Mouse (Mus musculus) limb, embryonic 11.5 days (tissue): ENCODE results near the gene Pilra. TPM values are rescaled to one million over a fixed set of nuclear protein-coding genes. Genes with fewer than 3 reads are reported as not detected.

Experiments
- ATAC-seq: fragments of 200-750 bp; cut with Nextera tagmentation; 2 replicates; pipeline ENCODE4 v1.8.0; 2017; ENCODE audit warnings: low read depth; ENCODE audit not compliant: insufficient number of reproducible peaks, low FRiP score, low TSS enrichment
- DNase-seq: peaks from one replicate; pipeline ENCODE4 v3.0.0-alpha.2; 2015; ENCODE audit warnings: low spot score
- H3K27ac ChIP-seq: fragments of 300-500 bp; sonication (generic); replicated peaks from 2 replicates; pipeline ENCODE4 v1.5.1; 2014; ENCODE audit warnings: low read depth, mild to moderate bottlenecking, low read length
- H3K27me3 ChIP-seq: fragments of 300-500 bp; sonication (generic); 2 replicates; pipeline ENCODE4 v1.6.1; 2014; ENCODE audit warnings: mild to moderate bottlenecking, low read length, mixed read lengths; ENCODE audit not compliant: control insufficient read depth, insufficient read depth
- H3K36me3 ChIP-seq: fragments of 300-500 bp; sonication (generic); 2 replicates; pipeline ENCODE4 v1.6.1; 2014; ENCODE audit warnings: mild to moderate bottlenecking, low read length, moderate library complexity, mixed read lengths; ENCODE audit not compliant: control insufficient read depth, insufficient read depth
- H3K4me1 ChIP-seq: fragments of 300-500 bp; sonication (generic); 2 replicates; pipeline ENCODE4 v1.6.1; 2014; ENCODE audit warnings: low read length, mixed read lengths; ENCODE audit not compliant: control insufficient read depth, insufficient read depth
- H3K4me2 ChIP-seq: fragments of 300-500 bp; sonication (generic); 2 replicates; pipeline ENCODE4 v1.6.1; 2014; ENCODE audit warnings: low read depth, mild to moderate bottlenecking, moderate library complexity; ENCODE audit not compliant: severe bottlenecking
- H3K4me3 ChIP-seq: fragments of 300-500 bp; sonication (generic); 2 replicates; pipeline ENCODE4 v1.5.1; 2014; ENCODE audit warnings: low read depth, low read length
- H3K9ac ChIP-seq: fragments of 300-500 bp; sonication (generic); 2 replicates; pipeline ENCODE4 v1.6.1; 2014; ENCODE audit warnings: mild to moderate bottlenecking, low read length
- H3K9me3 ChIP-seq: fragments of 300-500 bp; sonication (generic); 2 replicates; pipeline ENCODE4 v1.6.1; 2016; ENCODE audit warnings: low read length; ENCODE audit not compliant: control insufficient read depth
- WGBS: fragments of 180-500 bp; shearing (Covaris S2); extraction: QIAGEN DNeasy Blood & Tissue Kit; methylation state at CpG from one replicate; pipeline ENCODE4 v1.1.7; 2014; 5-methylcytosine and 5-hydroxymethylcytosine counted together
- polyA plus RNA-seq: library from polyadenylated mRNA; unstranded; fragments of >200 nt; fragmentation: Nextera tagmentation; extraction: Ambion mirVana; gene quantifications from 2 replicates; pipeline ENCODE4 v1.2.1, GENCODE M21; 2014

Pilra gene
- polyA plus RNA-seq, 1 experiment from 2014 or later: 0.24 TPM

GRCm38 (mm10) chr5:137787151-137787928 is 48.7 kb downstream of the Pilra start, which contains the start of the genes Mepce and Zcwpw1:
Mepce (minus strand) TSS chr5:137787655.
Zcwpw1 (plus strand) TSS chr5:137787798.
- under 1% methylated on average over 48 of the region's 48 CpGs for WGBS
- Histone ChIP-seq H3K36me3 (peaks cover 12% of the 10 kb centered on the region; the same call in 1 of the 2 replicates), H3K9ac (peak within 1 kb of the TSS; percentile 90), H3K9me3 (no peaks in the 10 kb centered on the region), H3K27ac (peak within 1 kb of the TSS; percentile 95), H3K4me1 (peaks cover 22% of the 10 kb centered on the region), H3K27me3 (no peaks in the 10 kb centered on the region), H3K4me3 (peak within 1 kb of the TSS; percentile 78), H3K4me2 (peak within 1 kb of the TSS; percentile 90)
- DNase-seq (peak; percentile 97), ATAC-seq (peak; percentile 44)

DNA sequence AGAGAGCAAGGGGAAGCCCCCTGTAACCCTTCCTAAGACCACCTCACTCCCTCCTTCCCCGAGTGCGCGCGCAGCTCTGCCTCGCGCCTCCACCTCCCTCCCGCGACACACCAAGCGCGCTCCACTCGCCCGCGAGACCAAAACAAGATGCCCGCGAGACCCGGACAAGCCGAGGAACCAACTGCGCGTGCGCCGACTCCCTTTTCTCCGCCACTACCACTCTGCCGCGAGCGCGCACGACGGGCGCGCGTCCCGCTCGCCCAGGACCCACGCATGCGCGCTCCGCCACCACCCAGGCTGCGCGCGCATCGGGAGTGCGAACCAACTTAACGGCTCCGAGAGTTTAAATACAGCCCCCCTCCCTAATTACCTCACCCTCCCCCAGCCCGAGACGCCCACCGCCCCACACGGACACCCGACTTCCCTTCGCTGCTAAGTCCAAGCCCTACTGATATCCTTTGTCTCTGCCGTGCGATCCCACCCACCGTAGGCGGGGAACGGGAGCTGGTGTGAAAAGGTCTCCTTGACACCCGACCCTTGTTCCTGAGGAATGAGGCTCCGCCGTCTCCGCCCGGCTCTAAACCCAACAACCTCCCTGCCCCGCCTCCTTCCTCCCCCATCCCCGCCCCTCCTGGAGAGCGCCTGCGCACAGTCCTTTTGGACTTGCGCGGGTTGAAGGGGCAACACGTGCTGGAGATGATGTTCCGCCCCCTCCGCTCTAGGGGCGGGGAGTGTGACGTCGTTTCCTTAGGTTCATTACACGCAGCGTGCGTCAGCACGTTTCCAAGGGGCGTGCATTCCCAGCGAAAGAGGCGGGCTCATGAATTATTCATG is 49.8 kb downstream of the Pilra start:
- Histone ChIP-seq H3K4me1 (peaks cover 22% of the 10 kb centered on the region), H3K4me3 (peak overlapping the region; percentile 78), H3K9ac (peak overlapping the region; percentile 90), H3K27me3 (no peaks in the 10 kb centered on the region), H3K9me3 (no peaks in the 10 kb centered on the region), H3K4me2 (peak overlapping the region; percentile 90), H3K27ac (peak overlapping the region; percentile 95), H3K36me3 (peaks cover 19% of the 10 kb centered on the region)
- peak; percentile 91 for ATAC-seq
- WGBS: under 1% methylated on average over 73 of the region's 79 CpGs
- peak; percentile 99 for DNase-seq

DNA sequence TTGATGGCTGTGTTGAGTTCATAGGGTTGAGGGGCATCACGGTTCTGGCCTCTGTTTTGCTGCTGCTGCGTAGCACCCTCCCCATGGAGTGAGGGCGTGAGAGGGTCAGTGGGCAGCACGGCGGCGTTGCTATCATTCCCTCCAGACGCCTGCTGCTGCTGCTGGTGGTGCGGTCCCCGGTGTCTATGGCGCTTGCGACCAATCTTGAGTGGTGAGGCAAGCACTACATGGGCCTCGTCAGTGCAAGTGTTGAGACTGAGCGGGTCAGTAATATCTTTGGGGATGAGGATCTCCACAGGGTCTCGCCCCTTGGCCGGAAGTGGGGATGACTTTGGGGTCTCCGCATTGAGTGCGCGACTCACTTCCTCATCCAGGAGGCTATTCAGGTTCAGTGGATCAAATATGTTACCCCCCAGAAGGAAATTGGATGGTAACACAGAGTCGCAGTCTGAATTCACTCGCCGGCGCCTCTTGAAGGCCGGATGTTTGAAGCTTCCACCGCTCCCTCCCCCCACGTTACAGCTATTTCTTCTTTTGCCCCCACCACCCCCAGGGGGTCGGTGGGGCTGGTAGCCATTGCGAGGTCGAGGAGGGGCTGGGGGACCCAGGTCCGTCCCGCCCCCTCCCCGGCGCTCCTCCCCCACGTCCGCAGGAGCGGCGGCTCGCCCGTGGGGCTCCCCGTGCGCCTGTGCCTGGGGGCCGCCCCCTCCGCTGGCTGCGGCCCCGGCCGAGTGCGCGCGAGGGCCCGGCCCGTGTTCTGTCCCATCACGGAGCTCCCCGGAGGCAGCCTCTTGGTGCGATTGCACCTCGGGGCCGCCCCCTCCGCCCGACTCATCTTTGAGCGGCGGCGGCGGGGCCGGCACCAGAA is 50.7 kb downstream of the Pilra start:
- ATAC-seq: 0 out of 2 replicates have a peak, but pooled peaks have one; percentile 7
- H3K4me2 ChIP-seq: peak overlapping the region; percentile 90
- peak; percentile 36 for DNase-seq
- WGBS: 4% methylated on average over 44 of the region's 62 CpGs
- peak overlapping the region; percentile 90 for H3K9ac ChIP-seq
- peak overlapping the region; percentile 78 for H3K4me3 ChIP-seq
- no peaks in the 10 kb centered on the region for H3K9me3 ChIP-seq
- no peaks in the 10 kb centered on the region for H3K27me3 ChIP-seq
- peak overlapping the region; percentile 95 for H3K27ac ChIP-seq
- H3K4me1 ChIP-seq: peaks cover 23% of the 10 kb centered on the region
- peaks cover 21% of the 10 kb centered on the region for H3K36me3 ChIP-seq

DNA sequence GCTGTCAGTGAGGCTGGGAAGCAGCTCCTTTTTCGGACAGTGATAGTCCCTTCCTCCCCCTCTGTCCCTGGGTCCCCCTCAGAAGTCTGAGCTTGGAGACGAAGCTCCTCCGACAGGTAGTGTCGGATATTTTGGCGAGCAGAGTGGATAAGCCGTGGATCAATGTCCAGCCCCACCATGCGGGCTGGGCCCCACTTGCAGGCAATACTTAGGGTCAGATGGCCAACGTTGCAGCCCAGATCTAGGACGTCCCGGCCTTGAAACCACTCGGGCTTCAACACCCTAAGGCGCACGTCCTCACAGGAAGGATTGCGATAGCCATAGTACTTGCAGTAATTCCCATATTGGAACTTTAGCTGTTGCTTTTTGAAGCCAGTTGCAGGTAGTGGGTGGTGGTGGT is 51.5 kb downstream of the Pilra start:
- H3K9ac ChIP-seq: no peak overlapping the region; the same call in 1 of the 2 replicates
- WGBS: 87% methylated on average over 14 of the region's 14 CpGs
- ATAC-seq (no peak), DNase-seq (no peak)
- H3K27ac ChIP-seq: no peak overlapping the region
- H3K36me3 ChIP-seq: peaks cover 21% of the 10 kb centered on the region
- H3K4me2 ChIP-seq: peak overlapping the region; percentile 90
- H3K27me3 ChIP-seq: no peaks in the 10 kb centered on the region
- no peaks in the 10 kb centered on the region for H3K9me3 ChIP-seq
- peaks cover 29% of the 10 kb centered on the region for H3K4me1 ChIP-seq
- peak overlapping the region; percentile 78 for H3K4me3 ChIP-seq

DNA sequence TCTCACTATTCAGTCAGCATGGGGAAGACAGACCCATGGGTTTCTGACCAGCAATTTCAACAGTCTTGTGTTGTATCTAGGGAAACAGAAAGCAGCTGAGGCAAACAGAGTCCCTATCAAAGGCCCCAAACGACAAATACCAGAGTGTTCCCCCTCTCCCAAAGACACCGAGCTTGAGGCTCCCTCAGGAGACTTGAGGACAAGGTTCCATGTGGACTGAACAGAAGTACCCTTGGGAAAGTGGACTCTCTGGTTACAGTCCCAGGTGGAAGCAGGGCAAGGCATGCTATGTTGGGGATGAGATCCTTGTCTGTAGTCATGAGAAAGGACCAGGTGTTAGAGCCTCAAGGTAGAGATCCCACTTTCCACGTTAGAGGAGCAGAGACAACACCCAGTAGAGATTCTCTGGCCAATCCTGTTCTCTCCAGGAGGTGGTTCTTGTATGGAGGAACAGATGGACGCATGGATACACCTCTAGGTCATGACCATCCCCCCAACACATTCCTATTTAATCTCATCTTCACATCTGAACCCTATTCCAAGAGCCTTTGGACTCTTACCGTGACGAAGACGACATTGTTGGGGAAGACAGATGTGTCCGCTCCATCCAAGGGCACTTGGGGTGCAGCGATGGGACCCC is 52.1 kb downstream of the Pilra start:
- peak overlapping the region; percentile 27 for H3K9ac ChIP-seq
- WGBS: 81% methylated on average over 9 of the region's 9 CpGs
- peaks cover 29% of the 10 kb centered on the region for H3K4me1 ChIP-seq
- DNase-seq (no peak), ATAC-seq (no peak)
- peaks cover 21% of the 10 kb centered on the region for H3K36me3 ChIP-seq
- no peaks in the 10 kb centered on the region for H3K9me3 ChIP-seq
- no peaks in the 10 kb centered on the region for H3K27me3 ChIP-seq
- peak overlapping the region; percentile 78 for H3K4me3 ChIP-seq
- H3K27ac ChIP-seq: no peak overlapping the region
- peak overlapping the region; percentile 90 for H3K4me2 ChIP-seq

DNA sequence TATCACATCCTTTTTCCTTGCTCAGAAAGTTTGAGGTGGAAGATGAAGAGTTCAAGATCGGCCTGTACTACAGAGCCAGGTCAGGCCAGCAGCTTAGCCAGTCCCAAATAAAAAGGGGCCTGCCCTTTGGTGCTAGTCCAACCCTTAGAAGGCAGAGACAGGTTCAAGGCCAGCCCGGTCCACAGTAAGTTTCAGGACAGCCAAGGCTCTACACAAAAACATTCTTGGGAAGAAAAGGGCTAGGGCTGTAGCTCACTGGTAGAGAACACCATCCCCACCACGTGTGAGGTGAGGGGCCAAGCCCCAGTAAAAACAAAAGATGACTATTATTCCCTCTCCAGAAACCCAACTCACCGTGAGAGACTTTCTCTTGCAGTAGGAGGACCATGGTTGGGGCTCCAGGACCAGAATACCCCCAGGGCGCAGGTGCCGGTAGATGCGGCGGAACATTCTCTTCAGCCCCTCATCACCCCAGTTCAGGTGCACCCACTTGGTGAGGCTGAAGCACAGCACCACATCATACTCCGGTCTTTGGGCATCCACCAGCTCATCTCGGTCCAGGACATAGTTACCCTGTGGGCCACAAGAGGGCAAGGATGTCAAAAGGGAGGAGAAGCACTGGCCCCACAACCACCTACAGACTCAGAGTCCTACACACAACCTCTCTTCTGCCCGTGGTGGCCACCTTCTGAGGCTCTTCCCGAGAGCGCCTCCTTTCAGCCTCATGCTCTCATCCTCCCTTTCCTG is 53.1 kb downstream of the Pilra start:
- Histone ChIP-seq H3K4me2 (no peak overlapping the region; the same call in 1 of the 2 replicates), H3K9me3 (no peaks in the 10 kb centered on the region), H3K9ac (no peak overlapping the region), H3K4me3 (no peak overlapping the region), H3K36me3 (peaks cover 21% of the 10 kb centered on the region), H3K27ac (no peak overlapping the region), H3K4me1 (peaks cover 29% of the 10 kb centered on the region), H3K27me3 (no peaks in the 10 kb centered on the region)
- DNase-seq: no peak
- no peak for ATAC-seq
- 89% methylated on average over 13 of the region's 13 CpGs for WGBS

DNA sequence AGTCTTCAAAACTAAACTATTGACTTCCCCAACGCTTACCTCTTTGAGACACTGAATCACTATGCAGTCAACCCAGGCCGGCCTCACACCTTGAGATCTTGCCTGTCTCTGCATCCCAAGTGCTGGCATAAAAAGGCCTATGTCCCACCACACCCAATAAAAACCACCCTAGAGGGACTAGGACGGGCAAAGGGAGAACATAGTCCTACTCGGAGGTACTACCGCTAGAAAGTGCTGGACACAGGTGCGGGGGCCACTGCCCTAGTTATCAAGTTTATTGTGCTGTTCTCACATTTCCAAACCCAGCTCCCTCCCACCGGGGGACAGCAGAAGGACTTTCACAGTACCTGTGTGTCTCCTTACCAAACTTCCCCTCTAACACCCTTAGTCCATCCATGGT is 54.4 kb downstream of the Pilra start:
- 92% methylated on average over 7 of the region's 7 CpGs for whole genome bisulfite sequencing
- H3K27ac ChIP-seq: no peak overlapping the region

More for the DNA sequence above, 54.4 kb downstream of the Pilra start:
- Histone ChIP-seq H3K4me2 (no peak overlapping the region), H3K9ac (no peak overlapping the region), H3K27me3 (no peaks in the 10 kb centered on the region), H3K4me3 (no peak overlapping the region), H3K9me3 (no peaks in the 10 kb centered on the region), H3K4me1 (peaks cover 29% of the 10 kb centered on the region), H3K36me3 (peaks cover 21% of the 10 kb centered on the region)
- ATAC-seq: no peak
- DNase-seq: no peak
